Mouse (Mus musculus) heart, postnatal 36 days (tissue): Measurements from ENCODE around the gene Dusp10. TPM values are rescaled to one million over a fixed set of nuclear protein-coding genes. Genes with fewer than 3 reads are reported as not detected.

Experiments
- DNase-seq, 2 experiments: peaks; one replicate each; pipeline ENCODE4 v3.0.0; 2021 to 2022
- intact Hi-C: fragments of 180-260 bp; cut with DNase I; formaldehyde crosslinking; loops from one replicate; pipeline ENCODE4 v1.15.1; 2025
- total RNA-seq, 2 experiments: library from RNA; stranded (reverse); gene quantifications; 2 replicates each; pipeline ENCODE4 v1.2.3; 2021

Gene Dusp10
- total RNA-seq, 2 experiments from 2014 or later = 4.6 to 9.2 TPM

DNA sequence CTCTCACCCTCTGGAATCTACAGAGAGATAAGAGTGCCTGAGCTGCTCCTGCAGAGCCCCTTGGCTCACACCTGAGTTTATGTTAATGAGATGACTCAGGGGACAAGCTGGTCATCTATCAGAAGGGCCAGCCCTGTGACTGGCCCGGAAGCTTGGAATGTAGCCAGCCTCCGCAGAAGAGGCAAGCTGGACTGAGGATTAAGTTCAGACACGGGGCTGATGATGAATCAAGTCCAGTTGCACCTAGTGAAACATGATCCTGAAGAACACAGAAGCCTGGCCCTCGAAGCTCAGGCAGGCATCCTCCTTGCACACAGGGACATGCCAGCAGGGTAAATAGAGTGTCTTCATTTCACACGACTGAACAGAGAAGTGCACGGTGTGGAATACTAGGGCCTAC, 38.7 kb downstream of the Dusp10 start:
- intact Hi-C loops = loop anchor here (5.0 kb wide), 1 partner anchor 120 kb away; no protein-coding TSS in a partner anchor
- DNase-seq = peak; percentile 55 to 56

DNA sequence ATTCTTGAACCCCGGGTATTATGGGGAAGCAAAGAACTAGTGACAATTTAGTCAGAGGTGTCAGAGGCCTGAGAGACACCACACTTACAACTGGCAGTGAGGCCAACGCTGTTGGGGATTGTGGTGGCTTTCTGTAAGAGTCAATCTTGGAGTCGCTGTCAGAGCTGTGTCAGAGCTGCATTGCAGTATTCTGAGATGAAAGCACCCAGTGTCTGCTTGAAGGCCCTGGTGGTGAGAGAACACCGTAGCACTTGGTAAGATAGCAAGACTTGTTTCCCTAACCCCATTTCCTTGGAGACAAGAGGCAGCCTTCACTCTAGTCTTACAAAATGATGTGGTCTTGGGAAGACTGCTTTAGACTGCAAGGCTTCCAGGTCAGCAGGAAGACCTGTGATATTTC, 39.2 kb downstream of the Dusp10 start:
- DNase-seq = no peak

DNA sequence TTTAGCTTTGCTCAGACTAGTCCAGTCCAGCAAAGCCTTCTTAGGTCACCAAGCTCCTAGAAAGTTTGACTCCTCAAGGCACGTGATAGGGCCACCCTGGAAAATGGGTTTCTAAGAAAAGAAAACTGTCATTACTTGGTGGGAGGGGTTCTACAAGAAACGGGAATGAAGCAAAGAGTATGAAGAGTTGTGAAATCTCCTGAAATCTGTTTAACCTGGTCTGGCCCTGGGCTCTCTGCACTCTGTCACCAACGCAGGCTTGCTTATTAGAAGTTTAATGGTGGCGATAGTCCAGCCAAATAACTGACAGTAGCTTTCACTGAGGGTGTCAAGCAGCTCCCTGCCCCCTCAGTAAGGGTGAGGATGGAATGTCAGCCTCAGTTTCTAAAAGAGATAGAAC, 40.0 kb downstream of the Dusp10 start:
- intact Hi-C loops = loop anchor here (5.0 kb wide), 1 partner anchor 119 kb away; no protein-coding TSS in a partner anchor
- no peak for DNase-seq

More for the DNA sequence above, 39.2 kb downstream of the Dusp10 start:
- intact Hi-C loops = loop anchor here (5.0 kb wide), 1 partner anchor 120 kb away; no protein-coding TSS in a partner anchor

DNA sequence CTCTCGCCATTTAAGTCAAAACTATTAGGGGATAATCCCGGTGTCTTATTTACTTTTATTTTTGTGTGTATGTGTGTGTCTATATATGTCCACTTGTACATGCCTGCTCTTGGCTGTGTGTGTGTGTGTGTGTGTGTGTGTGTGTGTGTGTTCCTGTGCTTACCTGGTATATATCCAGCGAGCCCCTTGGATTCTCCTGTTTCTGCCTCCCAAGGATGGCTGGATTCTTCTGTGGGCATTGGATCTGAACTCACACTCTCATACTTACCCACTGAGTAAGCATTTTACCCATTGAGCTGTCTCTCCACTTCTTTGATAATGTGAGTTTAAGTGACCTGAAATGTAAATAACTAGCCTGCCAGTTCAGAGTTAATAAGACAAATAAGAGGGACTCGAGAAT, 40.6 kb downstream of the Dusp10 start:
- DNase-seq = no peak
- intact Hi-C loops = loop anchor here (5.0 kb wide), 1 partner anchor 119 kb away; no protein-coding TSS in a partner anchor

- intact Hi-C loops = loop anchor here (5.0 kb wide), 1 partner anchor 118 kb away; no protein-coding TSS in a partner anchor
- no peak for DNase-seq
Measured at GRCm38 (mm10) chr1:184054176-184054575, 41.1 kb downstream of the Dusp10 start.

DNA sequence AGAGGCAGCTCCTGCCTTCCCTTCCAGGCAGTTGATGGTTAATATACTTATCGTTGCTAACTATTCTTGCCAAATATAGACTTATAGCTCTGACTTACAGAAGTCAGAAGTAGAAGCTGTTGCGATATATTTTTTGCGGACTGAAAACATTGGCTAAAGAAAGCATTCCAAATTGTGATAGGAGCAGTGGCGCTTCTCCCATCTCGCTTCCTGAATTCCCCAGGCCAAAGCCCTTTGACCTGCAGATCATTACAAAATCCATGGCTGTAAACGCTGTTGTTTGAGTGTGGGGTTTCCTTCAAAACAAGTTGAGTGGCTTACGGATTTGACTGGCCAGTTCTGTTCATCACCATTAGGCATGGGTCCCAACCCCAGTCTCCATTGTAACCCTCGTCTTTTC, 45.1 kb downstream of the Dusp10 start:
- no peak for DNase-seq
- intact Hi-C loops = no loop called here

GRCm38 (mm10) chr1:184059814-184060213, 46.7 kb downstream of the Dusp10 start:
- intact Hi-C loops = no loop called here
- DNase-seq = no peak

- intact Hi-C loops = no loop called here
- DNase-seq = no peak
Measured at GRCm38 (mm10) chr1:184060381-184060780, 47.3 kb downstream of the Dusp10 start.

- intact Hi-C loops = no loop called here
Measured at GRCm38 (mm10) chr1:184060828-184061734, 48.0 kb downstream of the Dusp10 start.

DNA sequence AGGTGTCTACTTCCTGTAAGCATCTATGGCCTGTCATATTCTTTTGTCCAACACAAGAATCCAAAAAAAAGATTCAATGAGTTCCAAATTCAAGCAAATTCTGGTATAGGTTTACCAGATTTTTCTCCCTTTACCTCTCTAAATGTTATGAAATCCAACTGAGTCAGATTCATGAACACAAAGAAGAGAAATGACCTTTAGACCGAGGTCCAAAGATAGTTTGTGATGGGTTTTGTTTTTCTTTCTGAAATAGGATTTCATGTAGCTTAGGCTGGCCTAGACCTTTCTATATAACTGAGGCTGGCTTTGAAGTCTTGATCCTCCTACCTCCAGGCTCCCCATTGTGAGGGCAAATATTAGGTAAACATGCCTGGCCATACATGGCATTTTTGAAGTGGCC, 48.8 kb downstream of the Dusp10 start:
- intact Hi-C loops = no loop called here
- no peak for DNase-seq

More at GRCm38 (mm10) chr1:184060828-184061734, 48.0 kb downstream of the Dusp10 start:
- no peak for DNase-seq

DNA sequence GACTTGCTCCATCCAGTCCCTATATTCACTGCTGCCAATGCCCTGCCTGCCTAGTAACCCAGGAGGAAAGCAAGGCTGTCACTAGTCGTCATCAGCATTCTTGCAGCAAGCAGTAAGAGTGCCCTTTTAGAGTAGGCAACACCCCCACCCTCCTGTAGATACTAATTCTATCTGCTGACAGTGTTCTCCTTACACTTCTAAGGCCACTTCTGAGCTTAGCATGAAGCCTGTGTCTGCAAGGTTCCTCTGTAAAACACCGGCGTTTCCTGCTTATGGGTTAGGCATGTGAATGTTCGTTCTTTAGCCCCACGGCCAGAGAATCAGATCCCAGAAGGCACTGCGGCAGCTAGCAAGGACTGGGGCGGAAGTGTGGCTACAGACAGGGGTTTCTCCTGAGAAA, 51.2 kb downstream of the Dusp10 start:
- intact Hi-C loops = no loop called here
- no peak for DNase-seq

DNA sequence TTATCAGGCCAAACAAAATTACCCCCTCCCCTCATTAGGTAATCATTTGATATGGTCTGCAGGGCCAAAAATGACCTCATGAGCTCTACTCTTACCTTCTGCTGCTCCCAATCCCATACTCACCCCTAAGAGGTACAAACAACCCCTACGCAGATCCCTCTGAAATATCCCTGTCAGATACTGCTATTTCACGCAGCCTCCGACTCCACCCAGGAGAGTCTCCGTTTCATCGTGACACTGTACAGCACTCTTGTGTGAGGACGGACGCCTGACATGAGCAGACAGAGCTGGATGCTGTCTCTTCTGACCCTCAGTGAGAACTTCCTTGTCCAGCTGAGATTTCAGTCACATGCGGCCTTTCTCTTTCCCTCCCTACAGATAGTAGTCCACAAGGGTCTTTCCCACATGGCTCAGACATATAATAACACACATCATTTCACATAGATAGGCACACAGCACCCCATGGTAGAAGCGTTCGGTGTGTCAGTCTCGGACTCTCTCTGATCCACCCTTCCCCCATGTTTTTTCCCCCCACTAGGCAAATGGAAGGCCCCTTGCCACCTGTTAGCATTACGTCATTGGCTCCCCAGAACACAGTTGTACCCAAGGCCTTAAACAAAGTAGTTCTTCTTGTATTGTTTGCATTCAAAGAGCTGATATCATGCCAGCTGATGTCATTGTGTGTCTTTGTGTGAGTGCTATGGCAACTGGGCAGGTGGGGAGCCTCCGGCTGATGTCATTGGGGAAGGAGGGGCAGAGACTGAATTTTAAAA, 52.7 kb downstream of the Dusp10 start:
- intact Hi-C loops = no loop called here
- DNase-seq = no peak

GRCm38 (mm10) chr1:184066460-184067287, 53.6 kb downstream of the Dusp10 start:
- intact Hi-C loops = no loop called here
- DNase-seq = no peak

DNA sequence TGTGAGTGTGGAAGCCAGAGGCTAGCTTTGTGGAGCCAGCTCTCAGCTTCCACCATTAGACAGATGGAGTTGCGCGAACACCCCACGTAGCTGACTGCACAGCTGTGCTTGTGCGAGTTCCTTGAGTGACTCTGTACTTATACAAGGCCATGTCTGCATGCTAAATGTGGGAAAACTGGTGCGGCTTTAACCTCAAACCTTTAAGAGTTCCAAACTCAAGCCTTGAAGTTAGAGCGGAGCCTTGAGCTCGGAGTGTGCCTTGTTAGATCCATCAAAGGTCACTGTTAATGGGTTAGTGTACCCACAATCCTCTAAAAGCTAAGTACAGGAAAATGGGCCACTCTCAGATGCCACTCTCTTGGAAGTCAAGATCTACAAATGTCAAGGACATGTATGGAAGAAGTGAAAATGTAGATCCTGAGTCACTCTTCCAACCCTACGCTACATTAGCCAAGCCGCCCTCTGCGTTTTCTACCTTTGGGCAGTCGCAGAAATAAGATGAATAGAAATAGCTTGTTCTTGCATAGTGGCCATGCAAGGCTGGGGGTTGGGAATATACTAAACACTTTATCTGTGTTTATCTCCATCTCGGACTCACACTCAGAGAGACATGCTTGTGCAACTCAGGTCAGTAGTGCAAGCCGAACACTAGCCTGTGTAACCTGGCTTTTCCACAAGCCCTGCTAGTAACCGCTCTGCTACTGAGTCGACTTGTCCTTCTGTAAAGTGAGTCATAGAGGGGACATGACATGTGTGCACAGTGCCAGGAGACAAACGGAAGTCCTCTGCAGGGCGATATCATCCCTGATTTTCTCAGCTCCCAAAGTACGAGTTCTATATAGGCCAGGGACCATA, 54.8 kb downstream of the Dusp10 start:
- intact Hi-C loops = no loop called here
- DNase-seq = no peak

- no peak for DNase-seq
Measured at GRCm38 (mm10) chr1:184068971-184069370, 55.9 kb downstream of the Dusp10 start.

GRCm38 (mm10) chr1:184076065-184076464, 63.0 kb downstream of the Dusp10 start:
- intact Hi-C loops = no loop called here
- no peak for DNase-seq

More at GRCm38 (mm10) chr1:184068971-184069370, 55.9 kb downstream of the Dusp10 start:
- intact Hi-C loops = no loop called here

GRCm38 (mm10) chr1:184076756-184077155, 63.7 kb downstream of the Dusp10 start:
- DNase-seq = no peak
- intact Hi-C loops = no loop called here

GRCm38 (mm10) chr1:184079304-184079703, 66.2 kb downstream of the Dusp10 start:
- intact Hi-C loops = no loop called here
- DNase-seq = no peak

GRCm38 (mm10) chr1:184082661-184083060, 69.6 kb downstream of the Dusp10 start:
- intact Hi-C loops = no loop called here
- no peak for DNase-seq
